Mouse (Mus musculus): Measurements from ENCODE around the gene Myl3. TPM values are rescaled to one million over a fixed set of nuclear protein-coding genes. Genes with fewer than 3 reads are reported as not detected.

Gene Myl3
- polyA plus RNA-seq, 1 experiment from 2014 or later = 7.5 TPM

DNA sequence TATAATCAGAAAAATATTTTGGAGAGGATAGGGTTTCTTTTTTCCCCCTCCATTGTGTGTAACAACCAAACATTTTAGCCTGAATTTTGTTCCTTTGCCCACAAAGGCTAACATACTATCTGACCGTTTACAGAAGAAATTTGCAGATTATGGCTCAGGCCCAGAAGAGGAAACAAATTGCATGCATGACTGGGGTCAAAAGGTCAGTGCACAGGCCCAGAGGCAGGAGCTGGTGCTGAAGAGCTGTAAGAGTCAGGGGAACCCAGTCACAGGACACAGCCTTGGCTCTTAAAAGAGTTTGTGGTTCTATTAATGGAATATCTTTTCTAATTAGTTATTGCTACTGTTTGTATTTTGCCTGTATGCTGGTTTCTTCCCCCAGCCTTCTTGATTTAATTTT lies 42.0 kb downstream of the Myl3 start:
- no peak overlapping the region for H3K27ac ChIP-seq (replicated peaks)
- ATAC-seq (ENCODE audit: insufficient number of reproducible peaks, low FRiP score, low TSS enrichment, low read depth) = no peak
- WGBS = 10% methylated on average over 1 of the region's 1 CpGs

DNA sequence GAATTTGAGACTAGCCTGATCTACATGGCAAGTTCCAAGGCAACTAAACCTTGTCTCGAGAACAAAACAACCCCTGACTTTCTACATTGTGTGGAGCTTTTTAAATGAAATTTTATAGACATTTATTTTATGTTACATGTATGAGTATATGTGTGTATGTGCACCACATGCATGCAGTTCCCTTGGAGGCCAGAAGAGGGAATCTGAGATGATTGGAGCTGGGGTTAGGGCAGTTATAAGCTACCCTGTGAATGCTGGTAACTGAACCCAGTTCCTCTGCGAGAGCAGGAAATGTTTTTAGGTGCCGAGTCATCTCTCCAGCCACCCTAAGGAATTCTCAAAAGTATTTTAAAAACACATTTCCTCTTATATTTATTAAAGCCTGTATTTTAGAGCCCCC lies 46.5 kb downstream of the Myl3 start:
- Histone ChIP-seq H3K9me3 (replicated peaks) (no peaks in the 10 kb centered on the region), H3K4me1 (no peaks in the 10 kb centered on the region), H3K36me3 (no peaks in the 10 kb centered on the region), H3K9ac (no peak overlapping the region), H3K4me2 (replicated peaks) (no peak overlapping the region), H3K27me3 (no peaks in the 10 kb centered on the region), H3K27ac (replicated peaks) (no peak overlapping the region), H3K4me3 (replicated peaks) (no peak overlapping the region)
- ATAC-seq (ENCODE audit: insufficient number of reproducible peaks, low FRiP score, low TSS enrichment, low read depth) = no peak
- WGBS = 83% methylated on average over 3 of the region's 3 CpGs

More for the DNA sequence above, 42.0 kb downstream of the Myl3 start:
- peaks cover 34% of the 10 kb centered on the region for H3K4me1 ChIP-seq
- no peak overlapping the region for H3K9ac ChIP-seq
- no peak overlapping the region for H3K4me2 ChIP-seq (replicated peaks)
- no peaks in the 10 kb centered on the region for H3K9me3 ChIP-seq (replicated peaks)
- no peaks in the 10 kb centered on the region for H3K36me3 ChIP-seq
- peaks cover 4% of the 10 kb centered on the region; the same call in 1 of the 2 replicates for H3K27me3 ChIP-seq
- H3K4me3 ChIP-seq (replicated peaks) = no peak overlapping the region

DNA sequence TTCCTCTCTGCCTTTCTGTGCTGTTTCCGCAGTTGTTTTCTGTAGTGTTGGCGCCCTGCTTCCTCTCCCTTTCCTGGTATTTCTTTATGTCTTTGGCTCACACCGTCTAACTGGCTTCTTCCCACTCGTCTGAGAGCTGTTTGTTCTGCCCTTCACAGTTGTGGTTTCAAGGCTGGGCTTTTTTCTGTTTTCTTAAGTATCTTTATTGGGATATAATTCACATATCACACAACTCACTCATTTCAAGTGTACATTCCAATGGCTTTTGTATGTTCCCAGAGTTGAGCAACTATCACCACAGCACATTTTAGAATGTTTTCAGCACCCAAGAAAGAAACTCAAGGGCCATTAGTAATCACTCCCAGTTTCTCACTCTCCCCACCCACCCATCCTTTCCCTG lies 48.8 kb downstream of the Myl3 start:
- Histone ChIP-seq H3K4me1 (no peaks in the 10 kb centered on the region), H3K9me3 (replicated peaks) (no peaks in the 10 kb centered on the region), H3K36me3 (no peaks in the 10 kb centered on the region), H3K27ac (replicated peaks) (no peak overlapping the region), H3K4me2 (replicated peaks) (no peak overlapping the region), H3K9ac (no peak overlapping the region), H3K27me3 (no peaks in the 10 kb centered on the region), H3K4me3 (replicated peaks) (no peak overlapping the region)
- 59% methylated on average over 4 of the region's 4 CpGs for WGBS
- no peak for ATAC-seq (ENCODE audit: insufficient number of reproducible peaks, low FRiP score, low TSS enrichment, low read depth)

DNA sequence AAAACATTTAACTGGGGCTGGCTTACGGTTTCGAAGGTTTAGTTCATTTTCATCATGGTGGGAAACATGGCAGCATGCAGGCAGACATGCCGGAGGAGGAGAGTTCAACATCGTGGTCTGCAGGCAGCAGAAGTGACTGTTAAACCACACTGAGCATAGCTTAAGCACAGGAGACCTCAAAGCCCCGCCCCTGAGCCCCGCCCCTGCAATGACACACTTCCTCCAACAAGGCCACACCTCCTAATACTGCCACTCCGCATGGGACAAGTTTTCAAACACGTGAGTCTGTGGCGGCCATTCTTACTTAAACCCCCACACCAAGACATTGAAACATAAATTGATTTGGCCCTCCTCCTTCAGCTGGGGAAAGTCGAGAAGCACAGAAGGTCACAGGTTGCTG lies 55.4 kb downstream of the Myl3 start:
- Histone ChIP-seq H3K4me1 (no peaks in the 10 kb centered on the region), H3K27me3 (no peaks in the 10 kb centered on the region), H3K9me3 (replicated peaks) (no peaks in the 10 kb centered on the region), H3K4me2 (replicated peaks) (no peak overlapping the region), H3K27ac (replicated peaks) (no peak overlapping the region), H3K4me3 (replicated peaks) (no peak overlapping the region), H3K36me3 (no peaks in the 10 kb centered on the region), H3K9ac (no peak overlapping the region)
- WGBS = 84% methylated on average over 10 of the region's 10 CpGs
- ATAC-seq (ENCODE audit: insufficient number of reproducible peaks, low FRiP score, low TSS enrichment, low read depth) = no peak

DNA sequence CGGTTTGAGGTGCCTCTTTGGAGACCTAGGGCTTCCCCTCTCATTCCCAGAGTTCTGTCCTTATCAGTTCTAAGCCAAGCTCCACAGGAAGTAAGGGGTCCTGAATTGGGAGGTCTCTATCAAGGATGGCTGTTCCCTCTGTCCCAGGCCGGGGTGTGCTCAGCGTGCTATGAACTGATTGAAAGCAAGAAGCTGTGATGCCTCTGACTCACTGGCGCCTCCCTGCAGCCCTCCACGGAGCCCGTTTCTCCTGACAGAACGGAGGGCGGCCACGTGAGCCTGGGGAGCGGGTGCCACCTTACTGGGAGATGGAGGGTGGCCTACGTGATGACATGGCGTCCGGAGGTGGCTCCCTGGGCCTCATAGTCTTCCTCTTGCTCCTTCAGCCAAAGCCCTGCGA lies 56.2 kb downstream of the Myl3 start, which contains the start of gene Prss42:
Prss42 (plus strand) TSS at position 301 of the 400 bp plus-strand sequence.
- no peaks in the 10 kb centered on the region for H3K9me3 ChIP-seq (replicated peaks)
- ATAC-seq (ENCODE audit: insufficient number of reproducible peaks, low FRiP score, low TSS enrichment, low read depth) = no peak
- H3K36me3 ChIP-seq = no peaks in the 10 kb centered on the region
- no peak within 1 kb of the TSS for H3K9ac ChIP-seq
- H3K27ac ChIP-seq (replicated peaks) = no peak within 1 kb of the TSS
- no peaks in the 10 kb centered on the region for H3K27me3 ChIP-seq
- H3K4me1 ChIP-seq = no peaks in the 10 kb centered on the region
- 91% methylated on average over 14 of the region's 14 CpGs for WGBS
- H3K4me2 ChIP-seq (replicated peaks) = no peak within 1 kb of the TSS
- H3K4me3 ChIP-seq (replicated peaks) = no peak within 1 kb of the TSS

DNA sequence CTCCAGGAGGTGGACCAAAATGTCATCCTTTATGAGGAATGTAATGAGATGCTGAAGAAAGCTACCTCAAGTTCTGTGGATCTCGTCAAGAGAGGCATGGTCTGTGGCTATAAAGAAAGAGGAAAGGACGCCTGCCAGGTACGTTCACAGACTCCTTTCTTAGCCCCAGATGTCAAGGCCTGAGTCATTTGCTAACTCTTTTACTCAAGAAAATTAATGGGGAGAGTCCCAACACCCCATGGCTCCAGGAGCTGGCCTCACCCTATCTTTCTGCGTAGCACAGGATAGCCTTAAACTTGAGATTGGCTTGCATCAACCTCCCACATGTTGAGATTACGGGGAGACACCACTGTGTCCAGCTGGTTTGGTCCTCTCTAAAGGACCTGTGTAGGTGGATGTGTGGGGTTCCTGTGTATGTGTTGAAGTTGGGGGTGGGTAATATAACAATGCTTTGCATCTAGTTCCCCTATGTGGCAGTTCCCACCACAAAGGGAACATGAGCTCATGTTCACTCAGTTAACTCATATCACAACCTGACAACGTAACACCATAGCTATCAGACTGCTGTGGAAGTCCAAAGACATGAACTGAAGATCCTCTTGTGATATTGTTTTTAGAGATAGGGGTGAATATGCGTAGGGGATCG lies 59.3 kb downstream of the Myl3 start:
- 88% methylated on average over 8 of the region's 8 CpGs for WGBS
- no peaks in the 10 kb centered on the region for H3K27me3 ChIP-seq
- ATAC-seq (ENCODE audit: insufficient number of reproducible peaks, low FRiP score, low TSS enrichment, low read depth) = no peak
- H3K4me3 ChIP-seq (replicated peaks) = no peak overlapping the region
- H3K36me3 ChIP-seq = no peaks in the 10 kb centered on the region
- H3K9me3 ChIP-seq (replicated peaks) = no peaks in the 10 kb centered on the region
- H3K4me1 ChIP-seq = no peaks in the 10 kb centered on the region
- H3K27ac ChIP-seq (replicated peaks) = no peak overlapping the region
- H3K9ac ChIP-seq = no peak overlapping the region
- no peak overlapping the region for H3K4me2 ChIP-seq (replicated peaks)

DNA sequence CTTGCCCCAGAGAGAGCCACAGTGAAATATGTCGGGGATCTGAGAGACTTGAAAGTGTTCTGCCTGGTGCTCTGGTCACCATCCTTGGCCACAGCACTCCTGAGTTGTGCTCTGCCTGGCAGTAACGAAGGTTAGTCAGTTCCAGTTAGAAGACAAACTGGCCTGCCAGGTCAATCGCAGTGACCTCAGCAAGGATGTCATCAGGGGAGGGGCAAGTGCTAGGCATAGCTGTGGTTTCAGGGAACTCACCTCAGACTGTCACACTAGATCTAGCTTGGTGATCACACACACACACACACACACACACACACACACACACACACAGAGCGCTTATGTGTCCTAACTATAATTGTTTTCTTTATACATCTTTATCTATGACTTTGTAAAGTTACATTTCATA lies 61.6 kb downstream of the Myl3 start:
- no peaks in the 10 kb centered on the region for H3K9me3 ChIP-seq (replicated peaks)
- no peak overlapping the region for H3K27ac ChIP-seq (replicated peaks)
- WGBS = 62% methylated on average over 4 of the region's 4 CpGs
- no peaks in the 10 kb centered on the region for H3K4me1 ChIP-seq
- no peak for ATAC-seq (ENCODE audit: insufficient number of reproducible peaks, low FRiP score, low TSS enrichment, low read depth)
- H3K36me3 ChIP-seq = no peaks in the 10 kb centered on the region
- H3K27me3 ChIP-seq = no peaks in the 10 kb centered on the region
- no peak overlapping the region for H3K9ac ChIP-seq
- H3K4me2 ChIP-seq (replicated peaks) = no peak overlapping the region
- H3K4me3 ChIP-seq (replicated peaks) = no peak overlapping the region

DNA sequence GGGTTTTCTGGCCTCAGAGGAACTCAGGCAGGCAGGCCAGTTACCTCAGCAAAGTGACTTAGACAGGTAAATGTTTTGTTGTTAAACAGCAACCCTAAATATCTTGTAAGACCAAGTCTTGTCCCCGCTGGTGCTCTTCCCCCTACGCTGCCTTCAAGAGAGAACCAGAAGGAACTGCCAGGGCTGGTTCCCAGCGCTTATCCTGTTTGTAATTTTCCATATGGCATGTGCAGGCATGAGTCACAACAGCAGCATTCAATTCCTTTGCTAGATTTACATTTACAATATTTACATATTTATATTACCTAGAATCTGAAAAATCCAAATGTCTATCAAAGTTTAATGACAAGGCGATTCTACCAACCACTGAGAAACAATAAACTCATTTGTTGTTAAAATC lies 68.4 kb downstream of the Myl3 start:
- no peak for ATAC-seq (ENCODE audit: insufficient number of reproducible peaks, low FRiP score, low TSS enrichment, low read depth)
- Histone ChIP-seq H3K9ac (no peak overlapping the region), H3K9me3 (replicated peaks) (no peaks in the 10 kb centered on the region), H3K27me3 (no peaks in the 10 kb centered on the region), H3K27ac (replicated peaks) (no peak overlapping the region), H3K4me3 (replicated peaks) (no peak overlapping the region), H3K36me3 (no peaks in the 10 kb centered on the region), H3K4me1 (0 out of 2 replicates have a peak, but pooled peaks cover 2% of the 10 kb centered on the region), H3K4me2 (replicated peaks) (no peak overlapping the region)
- 62% methylated on average over 4 of the region's 4 CpGs for WGBS

DNA sequence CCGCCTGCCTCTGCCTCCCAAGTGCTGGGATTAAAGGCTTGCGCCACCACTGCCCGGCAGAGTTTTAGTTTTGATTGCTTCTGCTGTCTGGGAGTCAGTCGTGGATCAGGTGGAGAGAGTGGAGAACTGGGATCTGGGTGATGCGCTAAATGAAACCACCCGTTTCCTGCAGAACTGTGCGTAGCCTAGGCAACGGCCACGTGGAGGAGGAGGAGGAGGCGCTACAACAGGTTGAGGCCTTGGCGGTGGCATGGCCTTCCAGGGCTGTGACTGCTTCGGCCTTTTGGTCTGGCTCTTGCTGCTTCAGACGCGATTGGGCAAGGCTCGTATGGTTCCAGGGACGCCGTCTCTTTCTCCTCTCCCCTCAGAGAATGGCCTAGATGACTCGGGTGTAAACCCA lies 72.1 kb downstream of the Myl3 start, which contains the start of gene Prss44:
Prss44 (plus strand) TSS at position 206 of the 400 bp plus-strand sequence.
- Histone ChIP-seq H3K27ac (replicated peaks) (no peak within 1 kb of the TSS), H3K27me3 (no peaks in the 10 kb centered on the region), H3K4me3 (replicated peaks) (no peak within 1 kb of the TSS), H3K9ac (no peak within 1 kb of the TSS), H3K9me3 (replicated peaks) (no peaks in the 10 kb centered on the region), H3K36me3 (no peaks in the 10 kb centered on the region), H3K4me2 (replicated peaks) (no peak within 1 kb of the TSS), H3K4me1 (0 out of 2 replicates have a peak, but pooled peaks cover 2% of the 10 kb centered on the region)
- ATAC-seq (ENCODE audit: insufficient number of reproducible peaks, low FRiP score, low TSS enrichment, low read depth) = no peak
- WGBS = 63% methylated on average over 18 of the region's 18 CpGs

Other genes starting within 250 kb of the Myl3 start
- 33.7 and 34.3 TPM in 2 replicates for gene Setd2, start 209.3 kb upstream of the Myl3 start, polyA plus RNA-seq (2015; fragmentation: Nextera tagmentation; extraction: Ambion mirVana)
- 51.4 and 51.7 TPM in 2 replicates for gene Nradd, start 117.4 kb upstream of the Myl3 start, polyA plus RNA-seq (2015; fragmentation: Nextera tagmentation; extraction: Ambion mirVana)
- 4.9 and 6.7 TPM in 2 replicates for gene Nbeal2, start 87.7 kb upstream of the Myl3 start, polyA plus RNA-seq (2015; fragmentation: Nextera tagmentation; extraction: Ambion mirVana)
- 131 and 139 TPM in 2 replicates for gene Ccdc12, start 85.4 kb upstream of the Myl3 start, polyA plus RNA-seq (2015; fragmentation: Nextera tagmentation; extraction: Ambion mirVana)
- gene Pth1r, start 5.3 kb downstream of the Myl3 start, polyA plus RNA-seq (2015; fragmentation: Nextera tagmentation; extraction: Ambion mirVana) = 133 and 145 TPM in 2 replicates
- gene Prss42, start 56.3 kb downstream of the Myl3 start, polyA plus RNA-seq (2015; fragmentation: Nextera tagmentation; extraction: Ambion mirVana) = not detected in 2 replicates
- not detected in 2 replicates for gene Prss44, start 72.1 kb downstream of the Myl3 start, polyA plus RNA-seq (2015; fragmentation: Nextera tagmentation; extraction: Ambion mirVana)
- not detected in 2 replicates for gene Prss43, start 84.8 kb downstream of the Myl3 start, polyA plus RNA-seq (2015; fragmentation: Nextera tagmentation; extraction: Ambion mirVana)
- not detected in 2 replicates for gene Prss45, start 92.7 kb downstream of the Myl3 start, polyA plus RNA-seq (2015; fragmentation: Nextera tagmentation; extraction: Ambion mirVana)
- gene Prss46, start 102.6 kb downstream of the Myl3 start, polyA plus RNA-seq (2015; fragmentation: Nextera tagmentation; extraction: Ambion mirVana) = 0.22 TPM in 1 of 2 replicates, not detected in the other
- 0.81 and 0.93 TPM in 2 replicates for gene Prss50, start 116.1 kb downstream of the Myl3 start, polyA plus RNA-seq (2015; fragmentation: Nextera tagmentation; extraction: Ambion mirVana)
- gene Als2cl, start 138.0 kb downstream of the Myl3 start, polyA plus RNA-seq (2015; fragmentation: Nextera tagmentation; extraction: Ambion mirVana) = 7.0 and 7.9 TPM in 2 replicates
- gene Tmie, start 138.3 kb downstream of the Myl3 start, polyA plus RNA-seq (2015; fragmentation: Nextera tagmentation; extraction: Ambion mirVana) = 5.7 and 9.1 TPM in 2 replicates
- gene Fam240a, start 175.0 kb downstream of the Myl3 start, polyA plus RNA-seq (2015; fragmentation: Nextera tagmentation; extraction: Ambion mirVana) = not detected in 2 replicates
- 0.42 and 0.45 TPM in 2 replicates for gene Tdgf1, start 204.3 kb downstream of the Myl3 start, polyA plus RNA-seq (2015; fragmentation: Nextera tagmentation; extraction: Ambion mirVana)
- gene Lrrc2, start 209.7 kb downstream of the Myl3 start, polyA plus RNA-seq (2015; fragmentation: Nextera tagmentation; extraction: Ambion mirVana) = 0.39 and 0.59 TPM in 2 replicates
- gene Rtp3, start 248.7 kb downstream of the Myl3 start, polyA plus RNA-seq (2015; fragmentation: Nextera tagmentation; extraction: Ambion mirVana) = not detected in 2 replicates